Mouse (Mus musculus) left cerebral cortex, postnatal 14 days (tissue): ENCODE measurements at regions not wholly inside any gene's neighbourhood (a gene's known extent, or its start where the extent isn't known, plus 50 kb on each side); places are given as distances from the start of the nearest gene placed in this dataset.
"Not testable (repeated sequence)": the region's sequence is repeated elsewhere in the genome, so short reads cannot be mapped to it uniquely, and the experiment has no call there.

Experiments used
- DNase-seq, 2 experiments: peaks; one replicate each; pipeline ENCODE4 v3.0.0; 2021 to 2022; ENCODE audit warnings: low spot score in 2 of 2, mixed read lengths in 1 of 2
- intact Hi-C: fragments of 180-260 bp; cut with DNase I; formaldehyde crosslinking; loops from one replicate; pipeline ENCODE4 v1.15.1; 2025

DNA sequence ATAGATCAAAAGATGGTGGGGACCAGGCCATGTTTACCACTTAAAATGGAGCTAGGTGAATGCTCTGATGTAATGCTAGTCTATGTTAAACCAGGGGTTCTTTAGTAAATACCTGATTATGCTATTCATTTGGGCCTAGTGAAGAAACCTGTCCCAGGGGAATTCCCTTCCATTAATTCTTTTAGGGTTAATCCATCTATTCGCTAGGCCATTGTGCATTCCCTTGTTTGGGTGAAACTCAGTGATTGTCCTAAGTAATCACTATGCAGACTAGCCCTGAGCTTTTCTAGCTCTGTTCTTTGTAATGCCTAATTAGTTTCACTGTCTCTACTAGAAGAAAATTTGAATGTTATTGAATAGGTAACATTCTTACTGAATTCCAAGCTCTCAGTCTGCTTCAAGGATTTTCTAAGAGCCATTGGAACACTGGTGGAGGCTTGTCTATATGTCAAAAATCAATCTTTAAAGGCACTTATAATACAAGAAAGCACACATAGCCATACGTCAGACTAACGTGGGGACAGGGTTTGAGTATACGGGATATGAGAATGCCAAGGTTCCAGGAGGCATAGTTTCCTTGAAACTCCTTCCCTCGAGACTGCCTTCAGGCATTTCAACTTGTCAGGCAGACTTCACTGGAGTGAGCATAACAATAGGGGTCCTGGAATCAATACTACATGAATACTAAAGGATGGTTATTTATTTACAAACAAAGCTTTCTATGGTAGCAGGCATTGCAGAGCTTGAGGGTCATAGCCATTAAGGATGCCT is 266.9 kb upstream of the 4930578C19Rik start:
- intact Hi-C loops, result no loop called here
- DNase-seq, result no peak

- intact Hi-C loops, result no loop called here
- peak; percentile 5 to 14 for DNase-seq
Observed at GRCm38 (mm10) chrX:18687216-18687615, 226.0 kb upstream of the 4930578C19Rik start.

DNA sequence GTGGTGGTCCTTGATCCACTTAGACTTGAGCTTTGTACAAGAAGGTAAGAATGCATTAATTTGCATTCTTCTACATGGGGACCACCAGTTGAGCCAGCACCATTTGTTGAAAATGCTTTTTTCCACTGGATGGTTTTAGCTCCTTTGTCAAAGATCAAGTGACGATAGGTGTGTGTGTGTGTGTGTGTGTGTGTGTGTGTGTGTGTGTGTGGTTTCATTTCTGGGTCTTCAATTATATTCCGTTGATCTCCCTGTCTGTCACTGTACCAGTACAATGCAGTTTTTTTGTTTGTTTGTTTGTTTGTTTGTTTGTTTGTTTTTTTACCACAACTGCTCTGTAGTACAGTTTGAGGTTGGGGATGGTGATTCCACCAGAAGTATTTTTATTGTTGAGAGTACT is 206.1 kb upstream of the 4930578C19Rik start:
- intact Hi-C loops, DNase-seq: not testable (repeated sequence)

GRCm38 (mm10) chrX:18663101-18663500 is 201.9 kb upstream of the 4930578C19Rik start:
- intact Hi-C loops, result no loop called here
- DNase-seq, result no peak

DNA sequence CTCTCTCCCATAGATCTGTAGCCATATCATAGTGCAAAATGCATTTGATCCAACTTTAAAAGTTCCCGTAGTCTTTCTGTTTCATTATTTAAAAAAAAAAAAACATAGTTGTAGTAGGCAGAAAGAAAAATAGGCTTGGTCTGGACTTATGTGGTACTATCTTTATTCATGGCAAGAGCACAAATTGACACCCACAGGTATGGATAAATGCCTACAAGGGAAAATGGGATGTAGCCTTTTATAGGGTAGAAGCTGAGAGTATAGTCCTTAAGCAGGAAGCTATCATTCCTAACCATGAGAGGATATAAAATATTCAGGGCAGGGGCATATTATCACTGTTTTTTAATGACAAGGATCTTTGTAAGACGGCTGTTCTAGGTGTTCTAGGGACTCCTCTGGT is 157.4 kb upstream of the 4930578C19Rik start:
- intact Hi-C loops, result no loop called here

More for the DNA sequence above, 157.4 kb upstream of the 4930578C19Rik start:
- peak in 1 of 2 experiments; percentile 1 for DNase-seq
